Comparison of ENCODE assay signal across 11 mouse cellular contexts in genomic region chr10:70442156-70442555, GRCm38 (mm10). TPM values are rescaled to one million over a fixed set of nuclear protein-coding genes. Genes with fewer than 3 reads are reported as not detected.
DNase-seq lines count a peak whose midpoint lies in the region; ATAC-seq and TF ChIP-seq lines count a peak whose summit lies in the region.
"Had no signal": no experiment of that assay in that cellular context is flagged by ENCODE, and none has a peak within 500 bp of the region (broad histone marks: within the 10 kb centered on the region; RNA-seq: fewer than 3 reads in every experiment).

No protein-coding gene starts in this region.

- no peak overlapping the region for H3K4me3 ChIP-seq in embryonic facial prominence, embryonic 12.5 days
- no peak overlapping the region for H3K4me3 ChIP-seq in embryonic facial prominence, embryonic 10.5 days
- peak overlapping the region; percentile 76 for H3K4me3 ChIP-seq in left cerebral cortex, adult 2 months
- H3K4me3 ChIP-seq in intestine, embryonic 16.5 days (ENCODE audit: low read length), result 0 out of 2 replicates have a peak overlapping the region, but pooled peaks have one; percentile 7
- H3K4me3 ChIP-seq in olfactory bulb, adult 2 months (ENCODE audit: insufficient read depth, low read depth, low read length), result peak overlapping the region; percentile 36

- no peak for TF ChIP-seq POLR2A in olfactory bulb, adult 2 months (IDR thresholded peaks at IDR 0.05; ENCODE audit: insufficient read depth, low read depth, low read length)

- 86% methylated on average over 2 of the region's 2 CpGs for WGBS in embryonic facial prominence, embryonic 12.5 days
- WGBS in embryonic facial prominence, embryonic 10.5 days, result 89% methylated on average over 2 of the region's 2 CpGs
- 88% methylated on average over 2 of the region's 2 CpGs for WGBS in intestine, embryonic 16.5 days
- WGBS in olfactory bulb, adult 2 months, result 74% methylated on average over 2 of the region's 2 CpGs

- no peaks in the 10 kb centered on the region for H3K9me3 ChIP-seq in embryonic facial prominence, embryonic 12.5 days
- no peaks in the 10 kb centered on the region for H3K9me3 ChIP-seq in embryonic facial prominence, embryonic 10.5 days
- H3K9me3 ChIP-seq in intestine, embryonic 16.5 days (ENCODE audit: control insufficient read depth, low read length), result no peaks in the 10 kb centered on the region

- H3K4me2 ChIP-seq in embryonic facial prominence, embryonic 12.5 days (replicated peaks), result peak overlapping the region; percentile 83
- peak overlapping the region; percentile 16 for H3K4me2 ChIP-seq in intestine, embryonic 16.5 days (ENCODE audit: low read depth, low read length)

- peaks cover 10% of the 10 kb centered on the region; the same call in 1 of the 2 replicates for H3K4me1 ChIP-seq in embryonic facial prominence, embryonic 12.5 days
- H3K4me1 ChIP-seq in embryonic facial prominence, embryonic 10.5 days, result peaks cover 18% of the 10 kb centered on the region
- peaks cover 9% of the 10 kb centered on the region for H3K4me1 ChIP-seq in intestine, embryonic 16.5 days (ENCODE audit: control insufficient read depth, insufficient read depth, low read length)
- peaks cover 11% of the 10 kb centered on the region for H3K4me1 ChIP-seq in olfactory bulb, adult 2 months (ENCODE audit: control insufficient read depth, insufficient read depth, low read length)

- no peak overlapping the region for H3K9ac ChIP-seq in embryonic facial prominence, embryonic 12.5 days
- H3K9ac ChIP-seq in intestine, embryonic 16.5 days (ENCODE audit: low read depth, low read length), result 0 out of 2 replicates have a peak overlapping the region, but pooled peaks have one; percentile 7

- H3K27me3 ChIP-seq in embryonic facial prominence, embryonic 12.5 days, result no peaks in the 10 kb centered on the region; the same call in 1 of the 2 replicates
- peaks cover 6% of the 10 kb centered on the region; the same call in 1 of the 2 replicates for H3K27me3 ChIP-seq in embryonic facial prominence, embryonic 10.5 days (replicated peaks; ENCODE audit: low read depth, poor library complexity, severe bottlenecking)
- peaks cover 4% of the 10 kb centered on the region; the same call in 1 of the 2 replicates for H3K27me3 ChIP-seq in intestine, embryonic 16.5 days (replicated peaks; ENCODE audit: control insufficient read depth, insufficient read depth, low read length)
- H3K27me3 ChIP-seq: Patski had no signal

- TF ChIP-seq CTCF in left cerebral cortex, adult 2 months (IDR thresholded peaks at IDR 0.05), result no peak
- TF ChIP-seq CTCF in olfactory bulb, adult 2 months (IDR thresholded peaks at IDR 0.05; ENCODE audit: insufficient read depth, low read depth, low read length), result no peak

- ATAC-seq in embryonic facial prominence, embryonic 12.5 days (ENCODE audit: insufficient number of reproducible peaks, insufficient read depth, low FRiP score, low TSS enrichment), result no peak
- ATAC-seq in intestine, embryonic 16.5 days, result no peak
- ATAC-seq: lung, postnatal 0 days; Patski had no signal

- H3K36me3 ChIP-seq in embryonic facial prominence, embryonic 12.5 days, result no peaks in the 10 kb centered on the region
- H3K36me3 ChIP-seq in embryonic facial prominence, embryonic 10.5 days (replicated peaks), result no peaks in the 10 kb centered on the region
- H3K36me3 ChIP-seq in intestine, embryonic 16.5 days (ENCODE audit: control insufficient read depth, insufficient read depth, low read length), result no peaks in the 10 kb centered on the region

- no peak overlapping the region for H3K27ac ChIP-seq in embryonic facial prominence, embryonic 12.5 days
- no peak overlapping the region for H3K27ac ChIP-seq in embryonic facial prominence, embryonic 10.5 days (replicated peaks)
- peak overlapping the region; percentile 70 for H3K27ac ChIP-seq in left cerebral cortex, adult 2 months
- H3K27ac ChIP-seq in intestine, embryonic 16.5 days (ENCODE audit: low read length), result no peak overlapping the region
- 0 out of 2 replicates have a peak overlapping the region, but pooled peaks have one; percentile 26 for H3K27ac ChIP-seq in olfactory bulb, adult 2 months (ENCODE audit: insufficient read depth, low read depth, low read length)

- DNase-seq in embryonic facial prominence, embryonic 10.5 days (ENCODE audit: low spot score), result no peak
- no peak for DNase-seq in left cerebral cortex, adult 2 months (ENCODE audit: extremely low spot score in 1 of 2, low spot score in 2 of 2)
- DNase-seq in left cerebral cortex, adult 9 months (ENCODE audit: low spot score in 2 of 2), result no peak
- DNase-seq in adrenal gland, postnatal 14 days, result no peak
- DNase-seq in layer of hippocampus, adult 9-10 months (ENCODE audit: low spot score), result no peak

- intact Hi-C loops in left cerebral cortex, adult 2 months (cut with DNase I), result loop anchor here (5.0 kb wide), 1 partner anchor 40 kb away; no protein-coding TSS in a partner anchor

RNA-seq across cellular contexts. Expression of gene Fam13c, which starts 1.9 kb away (rescaled TPM):
- 12.8 and 14.1 TPM in 2 replicates for polyA plus RNA-seq in embryonic facial prominence, embryonic 12.5 days (2016; fragmentation: Nextera tagmentation; extraction: Ambion mirVana)
- 5.4 and 8.5 TPM in 2 replicates for polyA plus RNA-seq in embryonic facial prominence, embryonic 10.5 days (2016; fragmentation: Nextera tagmentation; extraction: Ambion mirVana)
- total RNA-seq in left cerebral cortex, adult 2 months (2021), result 10 to 100 TPM; 56.5 to 69.2 TPM
- polyA plus RNA-seq in intestine, embryonic 16.5 days (2015; fragmentation: Nextera tagmentation; extraction: Ambion mirVana), result 5.9 and 6.2 TPM in 2 replicates
- polyA plus RNA-seq in olfactory bulb, adult 2 months (2012; ENCODE audit: insufficient read depth, insufficient read length, low replicate concordance, missing spikeins), result not detected in 2 replicates
- 14.7 and 17.3 TPM in 2 replicates for total RNA-seq in adrenal gland, postnatal 14 days (2021)
- total RNA-seq: granulocyte monocyte progenitor cell, adult 5-6 weeks had no signal

Comparison
In these comparisons a context has a peak if more than half of its experiments do, and no peak if none do; other contexts are left out.
1. H3K27ac ChIP-seq: peak in left cerebral cortex, adult 2 months (single experiment) and olfactory bulb, adult 2 months (single experiment); none in embryonic facial prominence, embryonic 12.5 days (single experiment), embryonic facial prominence, embryonic 10.5 days (single experiment) and intestine, embryonic 16.5 days (single experiment).
2. H3K4me3 ChIP-seq: peak in left cerebral cortex, adult 2 months (single experiment), intestine, embryonic 16.5 days (single experiment) and olfactory bulb, adult 2 months (single experiment); none in embryonic facial prominence, embryonic 12.5 days (single experiment) and embryonic facial prominence, embryonic 10.5 days (single experiment).